Mouse (Mus musculus) small intestine, adult 2 months (tissue): ENCODE results near the gene Ccn2.

ENCODE experiments used
- CTCF ChIP-seq: fragments of 200-500 bp; IDR thresholded peaks from 2 replicates; pipeline ENCODE4 v1.5.1; 2012; ENCODE audit warnings: low read depth, mild to moderate bottlenecking, control low read depth, inconsistent platforms, low read length, moderate library complexity, mixed read lengths; ENCODE audit not compliant: insufficient replicate concordance, insufficient read length; ENCODE audit errors: extremely low read depth
- POLR2A ChIP-seq: fragments of 200-500 bp; IDR thresholded peaks from 2 replicates; pipeline ENCODE4 v1.6.1; 2012; ENCODE audit warnings: low read depth, mild to moderate bottlenecking, control low read depth, inconsistent platforms, low read length, moderate library complexity

GRCm38 (mm10) chr10:24635884-24636283 lies 40.6 kb downstream of the Ccn2 start:
- TF ChIP-seq CTCF (no peak), POLR2A (no peak)
